41 mouse cellular contexts compared by ENCODE assay signal in genomic region chr19:11922515-11922914, GRCm38 (mm10). TPM values are rescaled to one million over a fixed set of nuclear protein-coding genes. Genes with fewer than 3 reads are reported as not detected.
"Had no signal": no experiment of that assay in that cellular context is flagged by ENCODE, and none has a peak within 500 bp of the region (broad histone marks: within the 10 kb centered on the region; RNA-seq: fewer than 3 reads in every experiment).

No protein-coding gene starts in this region.

RNA-seq across cellular contexts. Expression of gene Olfr1420, which starts 36.1 kb away (rescaled TPM):
- total RNA-seq: heart, postnatal 10 days; heart, postnatal 14 days; heart, postnatal 25 days; heart, postnatal 36 days; heart, postnatal 4 days; hematopoietic stem cell, adult 5-6 weeks; hindbrain, postnatal 0 days; layer of hippocampus, adult 18-20 months; layer of hippocampus, adult 2 months; layer of hippocampus, adult 8-10 months; layer of hippocampus, postnatal 10 days; layer of hippocampus, postnatal 14 days; layer of hippocampus, postnatal 25 days; layer of hippocampus, postnatal 36 days; left cerebral cortex, adult 18-20 months had no signal
- polyA plus RNA-seq: heart, embryonic 12.5 days; heart, embryonic 13.5 days; heart, embryonic 16.5 days; hindbrain, embryonic 10.5 days; hindbrain, embryonic 13.5 days; hindbrain, embryonic 15.5 days; hindbrain, embryonic 16.5 days; hindbrain, postnatal 0 days; intestine, embryonic 15.5 days; intestine, embryonic 16.5 days; kidney, adult 2 months; kidney, embryonic 16.5 days; large intestine, adult 2 months had no signal

RNA-seq across cellular contexts. Expression of gene Olfr1419, which starts 47.6 kb away (rescaled TPM):
- total RNA-seq: heart, postnatal 10 days; heart, postnatal 14 days; heart, postnatal 25 days; heart, postnatal 36 days; heart, postnatal 4 days; hematopoietic stem cell, adult 5-6 weeks; hindbrain, postnatal 0 days; layer of hippocampus, adult 18-20 months; layer of hippocampus, adult 2 months; layer of hippocampus, adult 8-10 months; layer of hippocampus, postnatal 10 days; layer of hippocampus, postnatal 14 days; layer of hippocampus, postnatal 25 days; layer of hippocampus, postnatal 36 days; left cerebral cortex, adult 18-20 months had no signal
- polyA plus RNA-seq: heart, embryonic 10.5 days; heart, embryonic 11.5 days; heart, embryonic 12.5 days; heart, embryonic 13.5 days; heart, embryonic 14.5 days; heart, embryonic 15.5 days; heart, embryonic 16.5 days; heart, postnatal 0 days; hindbrain, embryonic 10.5 days; hindbrain, embryonic 11.5 days; hindbrain, embryonic 12.5 days; hindbrain, embryonic 13.5 days; hindbrain, embryonic 14.5 days; hindbrain, embryonic 15.5 days; hindbrain, embryonic 16.5 days; hindbrain, postnatal 0 days; inflammation-experienced regulatory T-cells, adult 6 months; intestine, embryonic 14.5 days; intestine, embryonic 15.5 days; intestine, embryonic 16.5 days; intestine, postnatal 0 days; kidney, adult 2 months; kidney, embryonic 14.5 days; kidney, embryonic 15.5 days; kidney, embryonic 16.5 days; kidney, postnatal 0 days; large intestine, adult 2 months had no signal
